Mouse (Mus musculus): Measurements from ENCODE around the gene Sp140. TPM values are rescaled to one million over a fixed set of nuclear protein-coding genes. Genes with fewer than 3 reads are reported as not detected.

Gene Sp140
- polyA plus RNA-seq, 1 experiment from 2014 or later: 0.32 TPM

- no peak overlapping the region for H3K4me3 ChIP-seq (replicated peaks; ENCODE audit: low read length)
- no peak overlapping the region for H3K9ac ChIP-seq (replicated peaks; ENCODE audit: low read depth, low read length)
- no peaks in the 10 kb centered on the region for H3K9me3 ChIP-seq (ENCODE audit: control insufficient read depth, low read length)
- H3K4me1 ChIP-seq (replicated peaks; ENCODE audit: control insufficient read depth, insufficient read depth, low read length): no peaks in the 10 kb centered on the region
- 79% methylated on average over 5 of the region's 5 CpGs for WGBS
- H3K27me3 ChIP-seq (replicated peaks; ENCODE audit: control insufficient read depth, insufficient read depth, low read length): no peaks in the 10 kb centered on the region
- H3K27ac ChIP-seq (ENCODE audit: low read length): no peak overlapping the region
- H3K4me2 ChIP-seq (ENCODE audit: low read length): no peak overlapping the region
- no peaks in the 10 kb centered on the region for H3K36me3 ChIP-seq (ENCODE audit: control insufficient read depth, insufficient read depth)
- no peak for ATAC-seq
These were observed 87.2 kb downstream of the Sp140 start for GRCm38 (mm10) chr1:85687346-85687745.

- H3K4me2 ChIP-seq (ENCODE audit: low read length): no peak overlapping the region
- no peak overlapping the region for H3K9ac ChIP-seq (replicated peaks; ENCODE audit: low read depth, low read length)
- H3K4me1 ChIP-seq (replicated peaks; ENCODE audit: control insufficient read depth, insufficient read depth, low read length): no peaks in the 10 kb centered on the region
- H3K27ac ChIP-seq (ENCODE audit: low read length): no peak overlapping the region
- no peaks in the 10 kb centered on the region for H3K9me3 ChIP-seq (ENCODE audit: control insufficient read depth, low read length)
- no peaks in the 10 kb centered on the region for H3K27me3 ChIP-seq (replicated peaks; ENCODE audit: control insufficient read depth, insufficient read depth, low read length)
- no peak for ATAC-seq
- no peaks in the 10 kb centered on the region for H3K36me3 ChIP-seq (ENCODE audit: control insufficient read depth, insufficient read depth)
- 83% methylated on average over 3 of the region's 3 CpGs for WGBS
- no peak overlapping the region for H3K4me3 ChIP-seq (replicated peaks; ENCODE audit: low read length)
These were observed 90.4 kb downstream of the Sp140 start for GRCm38 (mm10) chr1:85690544-85690943.

DNA sequence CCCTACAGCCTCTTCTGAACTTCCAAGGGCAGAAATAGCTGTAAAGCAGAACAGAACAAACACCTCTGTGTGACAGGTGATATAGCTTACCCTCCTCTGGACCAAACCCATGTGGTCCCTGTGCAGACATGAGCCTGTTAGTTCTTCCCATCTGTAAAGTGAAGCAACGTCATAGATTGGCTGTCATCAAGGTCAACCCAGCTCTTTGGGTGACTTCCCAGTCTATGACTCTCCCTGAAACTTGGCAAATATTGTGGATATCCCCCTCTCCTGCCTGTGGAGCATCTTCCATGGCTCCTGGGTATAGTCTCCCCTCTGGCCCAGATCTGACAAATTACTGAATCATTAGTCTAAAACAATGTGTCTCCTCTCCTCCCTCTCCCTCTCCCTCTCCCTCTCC is 92.1 kb downstream of the Sp140 start:
- 73% methylated on average over 1 of the region's 1 CpGs for WGBS
- ATAC-seq: no peak

GRCm38 (mm10) chr1:85693280-85693679 is 93.1 kb downstream of the Sp140 start:
- no peaks in the 10 kb centered on the region for H3K36me3 ChIP-seq (ENCODE audit: control insufficient read depth, insufficient read depth)
- WGBS: 71% methylated on average over 3 of the region's 3 CpGs
- no peaks in the 10 kb centered on the region for H3K27me3 ChIP-seq (replicated peaks; ENCODE audit: control insufficient read depth, insufficient read depth, low read length)
- H3K27ac ChIP-seq (ENCODE audit: low read length): no peak overlapping the region
- no peak overlapping the region for H3K9ac ChIP-seq (replicated peaks; ENCODE audit: low read depth, low read length)
- H3K4me3 ChIP-seq (replicated peaks; ENCODE audit: low read length): no peak overlapping the region
- no peak for ATAC-seq
- H3K4me1 ChIP-seq (replicated peaks; ENCODE audit: control insufficient read depth, insufficient read depth, low read length): no peaks in the 10 kb centered on the region
- H3K9me3 ChIP-seq (ENCODE audit: control insufficient read depth, low read length): no peaks in the 10 kb centered on the region
- no peak overlapping the region for H3K4me2 ChIP-seq (ENCODE audit: low read length)

More for the DNA sequence above, 92.1 kb downstream of the Sp140 start:
- H3K4me2 ChIP-seq (ENCODE audit: low read length): no peak overlapping the region
- H3K4me3 ChIP-seq (replicated peaks; ENCODE audit: low read length): no peak overlapping the region
- H3K27me3 ChIP-seq (replicated peaks; ENCODE audit: control insufficient read depth, insufficient read depth, low read length): no peaks in the 10 kb centered on the region
- no peak overlapping the region for H3K27ac ChIP-seq (ENCODE audit: low read length)
- H3K9ac ChIP-seq (replicated peaks; ENCODE audit: low read depth, low read length): no peak overlapping the region
- no peaks in the 10 kb centered on the region for H3K4me1 ChIP-seq (replicated peaks; ENCODE audit: control insufficient read depth, insufficient read depth, low read length)
- H3K9me3 ChIP-seq (ENCODE audit: control insufficient read depth, low read length): no peaks in the 10 kb centered on the region
- H3K36me3 ChIP-seq (ENCODE audit: control insufficient read depth, insufficient read depth): no peaks in the 10 kb centered on the region

Other genes starting within 250 kb of the Sp140 start
- not detected in 2 replicates for gene G530012D18Rik, start 24.7 kb upstream of the Sp140 start, polyA plus RNA-seq (2015; fragmentation: Nextera tagmentation; extraction: Ambion mirVana)
- 0.33 and 0.67 TPM in 2 replicates for gene Sp110, start 1.6 kb upstream of the Sp140 start, polyA plus RNA-seq (2015; fragmentation: Nextera tagmentation; extraction: Ambion mirVana)
- 0.98 TPM in 1 of 2 replicates, not detected in the other for gene Sp100, start 49.6 kb downstream of the Sp140 start, polyA plus RNA-seq (2015; fragmentation: Nextera tagmentation; extraction: Ambion mirVana)
- 0.32 and 0.81 TPM in 2 replicates for gene A630001G21Rik, start 178.3 kb downstream of the Sp140 start, polyA plus RNA-seq (2015; fragmentation: Nextera tagmentation; extraction: Ambion mirVana)
- gene Cab39, start 193.1 kb downstream of the Sp140 start, polyA plus RNA-seq (2015; fragmentation: Nextera tagmentation; extraction: Ambion mirVana): 47.1 and 50.2 TPM in 2 replicates